Comparison of ENCODE assay signal across 39 mouse cellular contexts in the genomic region with DNA sequence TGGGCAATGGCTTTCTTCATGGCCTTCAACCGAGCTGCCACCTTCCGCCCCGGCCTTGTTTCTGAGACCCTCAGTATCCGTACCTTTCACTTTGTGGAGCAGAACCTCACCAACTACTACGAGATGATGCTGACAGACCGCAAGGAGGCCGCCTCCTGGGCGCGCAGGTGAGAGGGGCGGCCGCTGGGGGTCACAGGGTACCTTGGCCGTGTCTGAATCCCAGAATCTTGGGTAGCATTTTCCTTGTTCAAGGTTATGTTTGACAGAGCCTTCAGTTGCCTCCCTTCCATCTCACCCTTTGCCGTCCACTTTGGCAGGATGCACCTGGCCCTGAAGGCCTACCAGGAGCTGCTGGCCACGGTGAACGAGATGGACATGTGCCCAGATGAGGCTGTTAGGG. TPM values are rescaled to one million over a fixed set of nuclear protein-coding genes. Genes with fewer than 3 reads are reported as not detected.
"Had no signal": no experiment of that assay in that cellular context is flagged by ENCODE, and none has a peak within 500 bp of the region (broad histone marks: within the 10 kb centered on the region; RNA-seq: fewer than 3 reads in every experiment).

No protein-coding gene starts in this region.

- H3K4me2 ChIP-seq: embryonic facial prominence, embryonic 12.5 days; embryonic facial prominence, embryonic 13.5 days; embryonic facial prominence, embryonic 15.5 days; forebrain, embryonic 12.5 days; forebrain, embryonic 13.5 days; forebrain, embryonic 15.5 days had no signal

- H3K9ac ChIP-seq: embryonic facial prominence, embryonic 12.5 days; embryonic facial prominence, embryonic 13.5 days; embryonic facial prominence, embryonic 15.5 days; forebrain, embryonic 12.5 days; forebrain, embryonic 13.5 days; forebrain, embryonic 15.5 days; forebrain, postnatal 0 days had no signal

- H3K4me3 ChIP-seq: embryonic facial prominence, embryonic 10.5 days; embryonic facial prominence, embryonic 12.5 days; embryonic facial prominence, embryonic 13.5 days; embryonic facial prominence, embryonic 15.5 days; erythroblast, embryonic 14.5 days; forebrain, embryonic 10.5 days; forebrain, embryonic 12.5 days; forebrain, embryonic 13.5 days; forebrain, embryonic 15.5 days; gastrocnemius, adult 2 months; heart, adult 2 months had no signal

- H3K4me1 ChIP-seq: embryonic facial prominence, embryonic 10.5 days; embryonic facial prominence, embryonic 12.5 days; embryonic facial prominence, embryonic 15.5 days; forebrain, embryonic 10.5 days; forebrain, embryonic 12.5 days; forebrain, embryonic 13.5 days; forebrain, embryonic 15.5 days had no signal

- ATAC-seq: forebrain, embryonic 13.5 days; forebrain, embryonic 14.5 days; forebrain, embryonic 15.5 days; forebrain, embryonic 16.5 days; forebrain, postnatal 0 days had no signal

- H3K27me3 ChIP-seq: embryonic facial prominence, embryonic 12.5 days; embryonic facial prominence, embryonic 13.5 days; embryonic facial prominence, embryonic 15.5 days; forebrain, embryonic 12.5 days; forebrain, embryonic 13.5 days; forebrain, embryonic 15.5 days had no signal

- H3K27ac ChIP-seq: embryonic facial prominence, embryonic 10.5 days; embryonic facial prominence, embryonic 12.5 days; embryonic facial prominence, embryonic 13.5 days; embryonic facial prominence, embryonic 15.5 days; forebrain, embryonic 10.5 days; forebrain, embryonic 12.5 days; forebrain, embryonic 13.5 days; forebrain, embryonic 15.5 days; gastrocnemius, adult 2 months; heart, adult 2 months had no signal

- H3K9me3 ChIP-seq: embryonic facial prominence, embryonic 10.5 days; embryonic facial prominence, embryonic 12.5 days; embryonic facial prominence, embryonic 13.5 days; embryonic facial prominence, embryonic 15.5 days; forebrain, embryonic 10.5 days; forebrain, embryonic 12.5 days; forebrain, embryonic 13.5 days; forebrain, embryonic 15.5 days had no signal

- DNase-seq: cerebellum, adult 2 months; cerebellum, adult 8-10 months; cerebellum, adult 9-10 months; cerebellum, adult 9-11 months; cerebellum, postnatal 10 days; cerebellum, postnatal 14 days; cerebellum, postnatal 25 days; cerebellum, postnatal 36 days; embryo, embryonic 11 days; forebrain, postnatal 0 days; gastrocnemius, adult 2 months; gastrocnemius, postnatal 10 days; gastrocnemius, postnatal 14 days; gastrocnemius, postnatal 25 days; gastrocnemius, postnatal 36 days; heart, adult 2 months had no signal

RNA-seq across cellular contexts. Expression of a gene that starts 9.8 kb away (rescaled TPM):
- total RNA-seq: forebrain, postnatal 0 days; gastrocnemius, adult 2 months; gastrocnemius, postnatal 14 days; gastrocnemius, postnatal 25 days; gastrocnemius, postnatal 36 days; heart, adult 18-20 months; heart, adult 2 months; heart, adult 8-10 months had no signal
- polyA plus RNA-seq: cerebellum, adult 2 months; cortical plate, adult 2 months; forebrain, embryonic 14.5 days; forebrain, embryonic 16.5 days; forebrain, postnatal 0 days; frontal cortex, adult 2 months; gonadal fat pad, adult 2 months; heart, adult 2 months had no signal

RNA-seq across cellular contexts. Expression of a gene that starts 18.5 kb away (rescaled TPM):
- total RNA-seq: common myeloid progenitor, adult 5-6 weeks; gastrocnemius, adult 18-20 months; gastrocnemius, adult 2 months; gastrocnemius, adult 8-10 months; gastrocnemius, postnatal 10 days; gastrocnemius, postnatal 14 days; gastrocnemius, postnatal 36 days; gastrocnemius, postnatal 4 days; heart, adult 18-20 months; heart, adult 2 months; heart, adult 8-10 months had no signal
- polyA plus RNA-seq: cerebellum, adult 2 months; cortical plate, adult 2 months; embryonic facial prominence, embryonic 10.5 days; embryonic facial prominence, embryonic 11.5 days; erythroblast, embryonic 14.5 days; forebrain, embryonic 16.5 days; forebrain, postnatal 0 days; frontal cortex, adult 2 months; gonadal fat pad, adult 2 months; heart, adult 2 months had no signal

RNA-seq across cellular contexts. Expression of a gene that starts 24.4 kb away (rescaled TPM):
- total RNA-seq: common myeloid progenitor, adult 5-6 weeks; gastrocnemius, adult 2 months; gastrocnemius, adult 8-10 months; gastrocnemius, postnatal 14 days; gastrocnemius, postnatal 25 days; gastrocnemius, postnatal 36 days; heart, adult 18-20 months; heart, adult 2 months; heart, adult 8-10 months had no signal
- polyA plus RNA-seq: cerebellum, adult 2 months; embryonic facial prominence, embryonic 10.5 days; embryonic facial prominence, embryonic 11.5 days; embryonic facial prominence, embryonic 12.5 days; embryonic facial prominence, embryonic 13.5 days; embryonic facial prominence, embryonic 14.5 days; embryonic facial prominence, embryonic 15.5 days; erythroblast, embryonic 14.5 days; forebrain, embryonic 10.5 days; forebrain, embryonic 11.5 days; forebrain, embryonic 12.5 days; forebrain, embryonic 13.5 days; forebrain, embryonic 14.5 days; forebrain, embryonic 15.5 days; forebrain, embryonic 16.5 days; heart, adult 2 months had no signal
